Mouse (Mus musculus) heart, postnatal 0 days (tissue): Measurements from ENCODE around the gene Rpl5.

Experiments used
- CTCF ChIP-seq: IDR thresholded peaks from 2 replicates; pipeline ENCODE4 v1.5.1; 2016; ENCODE audit warnings: antibody characterized with exemption, control low read depth, low read depth
- EP300 ChIP-seq: IDR thresholded peaks from 2 replicates; pipeline ENCODE4 v1.6.1; 2016; ENCODE audit warnings: antibody characterized with exemption, low read depth

- no peak for TF ChIP-seq CTCF
- TF ChIP-seq EP300 = no peak
Observed at GRCm38 (mm10) chr5:107863971-107864370, 36.3 kb upstream of the Rpl5 start.
